Mouse (Mus musculus): ENCODE measurements around the gene Oma1.

Gene Oma1

GRCm38 (mm10) chr4:103313587-103314525 lies at the start of gene Oma1:
Oma1 (plus strand) TSS chr4:103313812.
- peak; percentile 98 for DNase-seq

GRCm38 (mm10) chr4:103263812-103264396 lies 49.7 kb upstream of the Oma1 start:
- no peak for DNase-seq

- no peak for DNase-seq
Observed at GRCm38 (mm10) chr4:103265166-103265565, 48.4 kb upstream of the Oma1 start.

GRCm38 (mm10) chr4:103269336-103269735 lies 44.3 kb upstream of the Oma1 start:
- peak; percentile 14 for DNase-seq

GRCm38 (mm10) chr4:103273021-103273420 lies 40.6 kb upstream of the Oma1 start:
- DNase-seq, result no peak

- DNase-seq, result no peak
Observed at GRCm38 (mm10) chr4:103288342-103288741, 25.3 kb upstream of the Oma1 start.

GRCm38 (mm10) chr4:103290763-103291162 lies 22.8 kb upstream of the Oma1 start, which contains the start of gene 4921539E11Rik:
4921539E11Rik (minus strand) TSS chr4:103290863.
- no peak for DNase-seq

- no peak for DNase-seq
Observed at GRCm38 (mm10) chr4:103299342-103299741, 14.3 kb upstream of the Oma1 start.

GRCm38 (mm10) chr4:103303851-103304250 lies 9.8 kb upstream of the Oma1 start:
- DNase-seq, result no peak

GRCm38 (mm10) chr4:103314526-103314910 lies 906 bp downstream of the Oma1 start:
- DNase-seq, result no peak

GRCm38 (mm10) chr4:103315861-103316260 lies 2.2 kb downstream of the Oma1 start:
- DNase-seq, result no peak

GRCm38 (mm10) chr4:103321461-103321860 lies 7.8 kb downstream of the Oma1 start:
- DNase-seq, result no peak

GRCm38 (mm10) chr4:103324688-103325451 lies 11.3 kb downstream of the Oma1 start:
- DNase-seq, result no peak

GRCm38 (mm10) chr4:103326994-103327393 lies 13.4 kb downstream of the Oma1 start:
- no peak for DNase-seq

GRCm38 (mm10) chr4:103329348-103329747 lies 15.7 kb downstream of the Oma1 start:
- no peak for DNase-seq

GRCm38 (mm10) chr4:103335134-103335533 lies 21.5 kb downstream of the Oma1 start:
- no peak for DNase-seq

GRCm38 (mm10) chr4:103340726-103341125 lies 27.1 kb downstream of the Oma1 start:
- no peak for DNase-seq

- DNase-seq, result peak; percentile 18
Observed at GRCm38 (mm10) chr4:103341620-103342019, 28.0 kb downstream of the Oma1 start.

GRCm38 (mm10) chr4:103346058-103346457 lies 32.4 kb downstream of the Oma1 start:
- DNase-seq, result no peak

- no peak for DNase-seq
Observed at GRCm38 (mm10) chr4:103346849-103347248, 33.2 kb downstream of the Oma1 start.

GRCm38 (mm10) chr4:103349219-103349618 lies 35.6 kb downstream of the Oma1 start:
- DNase-seq, result no peak

- no peak for DNase-seq
Observed at GRCm38 (mm10) chr4:103352926-103353325, 39.3 kb downstream of the Oma1 start.

- no peak for DNase-seq
Observed at GRCm38 (mm10) chr4:103357457-103357856, 43.8 kb downstream of the Oma1 start.

Measured in thymus, postnatal 25 days (tissue).